9 mouse cellular contexts compared by ENCODE assay signal in genomic region chr3:88334902-88335435, GRCm38 (mm10). TPM values are rescaled to one million over a fixed set of nuclear protein-coding genes. Genes with fewer than 3 reads are reported as not detected.
DNase-seq lines count a peak whose midpoint lies in the region; ATAC-seq and TF ChIP-seq lines count a peak whose summit lies in the region.
"Had no signal": no experiment of that assay in that cellular context is flagged by ENCODE, and none has a peak within 500 bp of the region (broad histone marks: within the 10 kb centered on the region; RNA-seq: fewer than 3 reads in every experiment).

No protein-coding gene starts in this region.

- no peak for ATAC-seq in heart, embryonic 15.5 days (replicated peaks; ENCODE audit: insufficient number of reproducible peaks, insufficient read depth, low FRiP score, low read depth)
- no peak for ATAC-seq in G1E (ENCODE audit: extremely low read depth, insufficient number of reproducible peaks, low FRiP score, poor library complexity, severe bottlenecking)
- no peak for ATAC-seq in forebrain, postnatal 0 days
- no peak for ATAC-seq in liver, postnatal 0 days

- no peak for TF ChIP-seq EP300 in liver, postnatal 0 days (IDR thresholded peaks at IDR 0.05; ENCODE audit: low read depth)

- H3K4me3 ChIP-seq in heart, embryonic 15.5 days = peak overlapping the region; percentile 96
- H3K4me3 ChIP-seq in G1E (ENCODE audit: low read depth, low read length) = peak overlapping the region; percentile 86
- H3K4me3 ChIP-seq in forebrain, postnatal 0 days (ENCODE audit: low read depth, low read length) = peak overlapping the region; percentile 89
- peak overlapping the region; percentile 92 for H3K4me3 ChIP-seq in liver, postnatal 0 days (ENCODE audit: low read depth, low read length)

- H3K4me2 ChIP-seq in heart, embryonic 15.5 days = peak overlapping the region; percentile 74
- peak overlapping the region; percentile 78 for H3K4me2 ChIP-seq in forebrain, postnatal 0 days (ENCODE audit: low read depth)
- H3K4me2 ChIP-seq in liver, postnatal 0 days (ENCODE audit: low read depth, low read length) = peak overlapping the region; percentile 78

- peak overlapping the region; percentile 99 for H3K27ac ChIP-seq in heart, embryonic 15.5 days
- H3K27ac ChIP-seq in forebrain, postnatal 0 days (ENCODE audit: low read depth, low read length) = no peak overlapping the region
- H3K27ac ChIP-seq in liver, postnatal 0 days (ENCODE audit: low read depth) = peak overlapping the region; percentile 98

- no peak for TF ChIP-seq CTCF in G1E (IDR thresholded peaks at IDR 0.05; ENCODE audit: low read depth, low read length)
- no peak for TF ChIP-seq CTCF in forebrain, postnatal 0 days (IDR thresholded peaks at IDR 0.05; ENCODE audit: low read depth)
- no peak for TF ChIP-seq CTCF in liver, postnatal 0 days (IDR thresholded peaks at IDR 0.05; ENCODE audit: low read depth)

- peak overlapping the region; percentile 73 for H3K9ac ChIP-seq in heart, embryonic 15.5 days
- H3K9ac ChIP-seq in forebrain, postnatal 0 days = peak overlapping the region; percentile 88; the same call in 1 of the 2 replicates
- H3K9ac ChIP-seq in liver, postnatal 0 days (replicated peaks) = peak overlapping the region; percentile 90

- peaks cover 35% of the 10 kb centered on the region for H3K4me1 ChIP-seq in heart, embryonic 15.5 days (replicated peaks)
- peaks cover 46% of the 10 kb centered on the region for H3K4me1 ChIP-seq in G1E (ENCODE audit: insufficient read depth, low read depth, low read length)
- H3K4me1 ChIP-seq in forebrain, postnatal 0 days (ENCODE audit: insufficient read depth) = peaks cover 16% of the 10 kb centered on the region; the same call in 1 of the 2 replicates
- peaks cover 37% of the 10 kb centered on the region for H3K4me1 ChIP-seq in liver, postnatal 0 days (ENCODE audit: insufficient read depth)

- no peak for DNase-seq in heart, adult 8-10 months (ENCODE audit: low spot score)
- no peak for DNase-seq in G1E (ENCODE audit: low spot score)
- DNase-seq in forebrain, postnatal 0 days = no peak
- no peak for DNase-seq in liver, postnatal 0 days
- DNase-seq in urinary bladder, postnatal 10 days (ENCODE audit: low spot score) = no peak
- DNase-seq in thymus, postnatal 10 days (ENCODE audit: low spot score in 2 of 2) = no peak
- DNase-seq in cerebellum, adult 18-20 months = no peak

- H3K36me3 ChIP-seq in heart, embryonic 15.5 days = no peaks in the 10 kb centered on the region
- peaks cover 47% of the 10 kb centered on the region for H3K36me3 ChIP-seq in G1E (replicated peaks)
- H3K36me3 ChIP-seq in forebrain, postnatal 0 days (ENCODE audit: insufficient read depth) = no peaks in the 10 kb centered on the region
- no peaks in the 10 kb centered on the region for H3K36me3 ChIP-seq in liver, postnatal 0 days (replicated peaks; ENCODE audit: insufficient read depth, low read length)

- H3K27me3 ChIP-seq in heart, embryonic 15.5 days = no peaks in the 10 kb centered on the region
- no peaks in the 10 kb centered on the region for H3K27me3 ChIP-seq in G1E (ENCODE audit: insufficient read depth, low read length)
- H3K27me3 ChIP-seq in forebrain, postnatal 0 days (ENCODE audit: insufficient read depth, low read length) = no peaks in the 10 kb centered on the region
- no peaks in the 10 kb centered on the region for H3K27me3 ChIP-seq in liver, postnatal 0 days (ENCODE audit: insufficient read depth, low read length)

- 30% methylated on average over 3 of the region's 3 CpGs for WGBS in heart, embryonic 15.5 days
- WGBS in forebrain, postnatal 0 days = 35% methylated on average over 3 of the region's 3 CpGs
- 21% methylated on average over 3 of the region's 3 CpGs for WGBS in liver, postnatal 0 days (ENCODE audit: insufficient replicate concordance)

- no peaks in the 10 kb centered on the region for H3K9me3 ChIP-seq in heart, embryonic 15.5 days (replicated peaks)
- no peaks in the 10 kb centered on the region for H3K9me3 ChIP-seq in G1E (replicated peaks)
- no peaks in the 10 kb centered on the region for H3K9me3 ChIP-seq in forebrain, postnatal 0 days (ENCODE audit: low read length)
- no peaks in the 10 kb centered on the region for H3K9me3 ChIP-seq in liver, postnatal 0 days (ENCODE audit: low read length)

RNA-seq across cellular contexts. Expression of gene Tmem79, which starts 1.0 kb away (rescaled TPM):
- 1.7 and 2.2 TPM in 2 replicates for polyA plus RNA-seq in heart, embryonic 15.5 days (2015; fragmentation: Nextera tagmentation; extraction: Ambion mirVana)
- total RNA-seq in heart, adult 8-10 months (2022) = 1 to 10 TPM; 1.6 to 4.0 (median 2.0) TPM
- total RNA-seq in G1E (2014; fragmentation: Nextera tagmentation) (3.8 and 8.1 TPM in 2 replicates), G1E (2017) (1.1 and 1.6 TPM in 2 replicates)
- polyA plus RNA-seq in G1E (2012) = 1.3 and 2.7 TPM in 2 replicates
- total RNA-seq in forebrain, postnatal 0 days (2014; rRNA removed) = 0.33 and 1.5 TPM in 2 replicates
- polyA plus RNA-seq in forebrain, postnatal 0 days (2015; fragmentation: Nextera tagmentation; extraction: Ambion mirVana) = 0.79 and 0.92 TPM in 2 replicates
- polyA plus RNA-seq in liver, postnatal 0 days (2015; fragmentation: Nextera tagmentation; extraction: Ambion mirVana) = 1.4 TPM in 2 replicates

RNA-seq across cellular contexts. Expression of gene Smg5, which starts 1.1 kb away (rescaled TPM):
- 41.1 and 52.8 TPM in 2 replicates for polyA plus RNA-seq in heart, embryonic 15.5 days (2015; fragmentation: Nextera tagmentation; extraction: Ambion mirVana)
- total RNA-seq in heart, adult 8-10 months (2022) = 10 to 100 TPM; 42.6 to 57.6 (median 56.5) TPM
- total RNA-seq in G1E (2014; fragmentation: Nextera tagmentation) = 47.5 and 59.3 TPM in 2 replicates
- total RNA-seq in G1E (2017) = 53.9 and 57.6 TPM in 2 replicates
- polyA plus RNA-seq in G1E (2012) = 56.8 and 78.5 TPM in 2 replicates
- total RNA-seq in forebrain, postnatal 0 days (2014; rRNA removed) = 85.3 and 96.5 TPM in 2 replicates
- polyA plus RNA-seq in forebrain, postnatal 0 days (2015; fragmentation: Nextera tagmentation; extraction: Ambion mirVana) = 29.2 and 33.8 TPM in 2 replicates
- polyA plus RNA-seq in liver, postnatal 0 days (2015; fragmentation: Nextera tagmentation; extraction: Ambion mirVana) = 9.9 and 11.8 TPM in 2 replicates

RNA-seq across cellular contexts. Expression of gene Glmp, which starts 10.1 kb away (rescaled TPM):
- 143 and 156 TPM in 2 replicates for polyA plus RNA-seq in heart, embryonic 15.5 days (2015; fragmentation: Nextera tagmentation; extraction: Ambion mirVana)
- total RNA-seq in heart, adult 8-10 months (2022) = 10 to 100 TPM; 74.5 to 85.8 (median 82.1) TPM
- total RNA-seq in G1E (2014; fragmentation: Nextera tagmentation) (119 and 123 TPM in 2 replicates), G1E (2017) (65.7 and 89.1 TPM in 2 replicates)
- 31.4 and 67.5 TPM in 2 replicates for polyA plus RNA-seq in G1E (2012)
- total RNA-seq in forebrain, postnatal 0 days (2014; rRNA removed) = 44.8 and 55.2 TPM in 2 replicates
- polyA plus RNA-seq in forebrain, postnatal 0 days (2015; fragmentation: Nextera tagmentation; extraction: Ambion mirVana) = 118 and 125 TPM in 2 replicates
- polyA plus RNA-seq in liver, postnatal 0 days (2015; fragmentation: Nextera tagmentation; extraction: Ambion mirVana) = 111 and 114 TPM in 2 replicates

RNA-seq across cellular contexts. Expression of gene Paqr6, which starts 29.4 kb away (rescaled TPM):
- polyA plus RNA-seq in heart, embryonic 15.5 days (2015; fragmentation: Nextera tagmentation; extraction: Ambion mirVana) = 3.9 and 5.1 TPM in 2 replicates
- under 1 TPM in 3 of 4 experiments, not detected in 1; 0.53 to 0.85 (median 0.69) TPM for total RNA-seq in heart, adult 8-10 months (2022)
- total RNA-seq in G1E (2014; fragmentation: Nextera tagmentation) (not detected in 2 replicates), G1E (2017) (0.12 and 0.38 TPM in 2 replicates)
- polyA plus RNA-seq in G1E (2012) = not detected in 2 replicates
- total RNA-seq in forebrain, postnatal 0 days (2014; rRNA removed) = 1.3 and 3.3 TPM in 2 replicates
- polyA plus RNA-seq in forebrain, postnatal 0 days (2015; fragmentation: Nextera tagmentation; extraction: Ambion mirVana) = 2.7 and 3.0 TPM in 2 replicates
- 1.7 and 2.0 TPM in 2 replicates for polyA plus RNA-seq in liver, postnatal 0 days (2015; fragmentation: Nextera tagmentation; extraction: Ambion mirVana)
- total RNA-seq: hematopoietic stem cell, adult 5-6 weeks had no signal

RNA-seq across cellular contexts. Expression of gene Bglap3, which starts 37.6 kb away (rescaled TPM):
- not detected in 2 replicates for polyA plus RNA-seq in heart, embryonic 15.5 days (2015; fragmentation: Nextera tagmentation; extraction: Ambion mirVana)
- not detected for total RNA-seq in heart, adult 8-10 months (2022)
- total RNA-seq in G1E (2014; fragmentation: Nextera tagmentation) (not detected in 2 replicates), G1E (2017) (0.16 and 0.17 TPM in 2 replicates)
- not detected in 2 replicates for polyA plus RNA-seq in G1E (2012)
- not detected in 2 replicates for total RNA-seq in forebrain, postnatal 0 days (2014; rRNA removed)
- polyA plus RNA-seq in forebrain, postnatal 0 days (2015; fragmentation: Nextera tagmentation; extraction: Ambion mirVana) = not detected in 2 replicates
- polyA plus RNA-seq in liver, postnatal 0 days (2015; fragmentation: Nextera tagmentation; extraction: Ambion mirVana) = 0.43 and 0.62 TPM in 2 replicates
- total RNA-seq: hematopoietic stem cell, adult 5-6 weeks had no signal
